Mouse (Mus musculus) CH12.LX (cell line): ENCODE results near the gene Sppl2b. TPM values are rescaled to one million over a fixed set of nuclear protein-coding genes. Genes with fewer than 3 reads are reported as not detected.

ENCODE experiments used
- DNase-seq: peaks from one replicate; pipeline ENCODE4 v3.0.0-alpha.2; 2013; ENCODE audit errors: extremely low read depth
- H3K27ac ChIP-seq: 2 replicates; pipeline ENCODE4 v1.5.1; 2012; ENCODE audit warnings: low read depth, mild to moderate bottlenecking, control low read depth, moderate library complexity; ENCODE audit not compliant: insufficient read depth
- H3K27me3 ChIP-seq: replicated peaks from 2 replicates; pipeline ENCODE3; 2012; ENCODE audit warnings: inconsistent platforms
- H3K36me3 ChIP-seq, 2 experiments: replicated peaks in 1 of 2; 2 replicates each; pipeline versions ENCODE3 to v1.6.1; 2012; ENCODE audit warnings: inconsistent platforms in 1 of 2, low read length in 1 of 2, mild to moderate bottlenecking in 1 of 2, mixed read lengths in 1 of 2, moderate library complexity in 1 of 2; ENCODE audit not compliant: control insufficient read depth in 1 of 2, insufficient read depth in 1 of 2
- H3K4me1 ChIP-seq, 2 experiments: 2 replicates each; pipeline ENCODE4 v1.6.1; 2012; ENCODE audit warnings: inconsistent platforms in 1 of 2, moderate library complexity in 1 of 2; ENCODE audit not compliant: insufficient read depth in 2 of 2, control insufficient read depth in 1 of 2
- H3K4me2 ChIP-seq: 2 replicates; pipeline ENCODE4 v1.6.1; 2012; ENCODE audit warnings: low read depth, mild to moderate bottlenecking, control low read depth; ENCODE audit not compliant: poor library complexity, insufficient read depth, severe bottlenecking
- H3K4me3 ChIP-seq, 3 experiments: fragments of 150-350 bp in 1 of 3; sonication (generic) in 1 of 3; replicated peaks in 1 of 3; 2 replicates each; pipeline versions ENCODE3 to v1.5.1; 2011 to 2012; ENCODE audit warnings: low read depth in 2 of 3, low read length in 2 of 3, mild to moderate bottlenecking in 2 of 3, moderate library complexity in 2 of 3, control low read depth in 1 of 3, improper control_type of control experiment in 1 of 3, inconsistent platforms in 1 of 3, mixed read lengths in 1 of 3; ENCODE audit not compliant: poor library complexity in 1 of 3
- H3K79me2 ChIP-seq: replicated peaks from 2 replicates; pipeline ENCODE4 v1.6.1; 2012; ENCODE audit warnings: mild to moderate bottlenecking, moderate library complexity; ENCODE audit not compliant: control insufficient read depth, poor library complexity, insufficient read depth, severe bottlenecking; ENCODE audit errors: extremely low read depth
- H3K9ac ChIP-seq: 2 replicates; pipeline ENCODE4 v1.6.1; 2012; ENCODE audit warnings: low read depth, mild to moderate bottlenecking, control low read depth, moderate library complexity; ENCODE audit not compliant: insufficient read depth
- H3K9me3 ChIP-seq: replicated peaks from 2 replicates; pipeline ENCODE3; 2012; ENCODE audit warnings: low read length, inconsistent platforms, mixed read lengths
- CTCF ChIP-seq, 2 experiments: IDR thresholded peaks in 1 of 2; conservative IDR thresholded peaks in 1 of 2; 2 replicates each; pipeline ENCODE4 v1.5.1; 2011 to 2012; ENCODE audit warnings: low read depth in 2 of 2, low read length in 2 of 2, improper control_type of control experiment in 1 of 2, inconsistent platforms in 1 of 2, mild to moderate bottlenecking in 1 of 2, moderate library complexity in 1 of 2
- E2F4 ChIP-seq: IDR thresholded peaks from 2 replicates; pipeline ENCODE4 v1.6.1; 2011; ENCODE audit warnings: low read depth, low read length, improper control_type of control experiment; ENCODE audit not compliant: insufficient replicate concordance
- ELF1 ChIP-seq: IDR thresholded peaks from 2 replicates; pipeline ENCODE4 v1.6.1; 2014; ENCODE audit warnings: low read depth, mild to moderate bottlenecking, inconsistent platforms, low read length, improper control_type of control experiment
- ETS1 ChIP-seq: conservative IDR thresholded peaks from 2 replicates; pipeline ENCODE4 v1.6.1; 2012; ENCODE audit warnings: low read depth, mild to moderate bottlenecking, inconsistent platforms, low read length, improper control_type of control experiment, moderate library complexity
- HCFC1 ChIP-seq: IDR thresholded peaks from 2 replicates; pipeline ENCODE4 v1.6.1; 2012; ENCODE audit warnings: low read depth, mild to moderate bottlenecking, inconsistent platforms, low read length, improper control_type of control experiment
- KAT2A ChIP-seq: IDR thresholded peaks from 2 replicates; pipeline ENCODE4 v1.6.1; 2012; ENCODE audit warnings: low read length, improper control_type of control experiment, inconsistent platforms; ENCODE audit not compliant: insufficient replicate concordance
- MAFK ChIP-seq: IDR thresholded peaks from 2 replicates; pipeline ENCODE4 v1.6.1; 2011; ENCODE audit warnings: low read length, improper control_type of control experiment; ENCODE audit not compliant: insufficient replicate concordance
- MYC ChIP-seq: IDR thresholded peaks from 2 replicates; pipeline ENCODE4 v1.6.1; 2011; ENCODE audit warnings: low read depth, mild to moderate bottlenecking, improper control_type of control experiment, low read length
- NELFE ChIP-seq: IDR thresholded peaks from 2 replicates; pipeline ENCODE4 v1.6.1; 2011; ENCODE audit warnings: low read depth, low read length, improper control_type of control experiment
- NRF1 ChIP-seq: IDR thresholded peaks from 2 replicates; pipeline ENCODE4 v1.6.1; 2014; ENCODE audit warnings: low read depth, mild to moderate bottlenecking, inconsistent platforms, low read length, improper control_type of control experiment, moderate library complexity
- PAX5 ChIP-seq: IDR thresholded peaks from 2 replicates; pipeline ENCODE4 v1.6.1; 2012; ENCODE audit warnings: low read length, inconsistent platforms, mixed read lengths
- POLR2A ChIP-seq: IDR thresholded peaks from 2 replicates; pipeline ENCODE4 v1.6.1; 2011; ENCODE audit warnings: low read depth, mild to moderate bottlenecking, improper control_type of control experiment, low read length
- RAD21 ChIP-seq: IDR thresholded peaks from 2 replicates; pipeline ENCODE4 v1.6.1; 2011; ENCODE audit warnings: low read depth, mild to moderate bottlenecking, low read length, improper control_type of control experiment, moderate library complexity
- RCOR1 ChIP-seq: conservative IDR thresholded peaks from 2 replicates; pipeline ENCODE4 v1.6.1; 2012; ENCODE audit warnings: low read depth, mild to moderate bottlenecking, inconsistent platforms, low read length, improper control_type of control experiment
- SIN3A ChIP-seq: IDR thresholded peaks from 2 replicates; pipeline ENCODE4 v1.6.1; 2012; ENCODE audit warnings: low read length, improper control_type of control experiment, inconsistent platforms
- SMC3 ChIP-seq: IDR thresholded peaks from 2 replicates; pipeline ENCODE4 v1.6.1; 2011; ENCODE audit warnings: low read depth, low read length, improper control_type of control experiment
- TBP ChIP-seq: conservative IDR thresholded peaks from 2 replicates; pipeline ENCODE4 v1.6.1; 2011; ENCODE audit warnings: low read depth, low read length, improper control_type of control experiment
- TCF12 ChIP-seq: IDR thresholded peaks from 2 replicates; pipeline ENCODE4 v1.6.1; 2014; ENCODE audit warnings: low read depth, mild to moderate bottlenecking, inconsistent platforms, low read length, improper control_type of control experiment
- UBTF ChIP-seq: IDR thresholded peaks from 2 replicates; pipeline ENCODE4 v1.6.1; 2012; ENCODE audit warnings: low read depth, mild to moderate bottlenecking, inconsistent platforms, low read length, improper control_type of control experiment, moderate library complexity
- USF1 ChIP-seq: IDR thresholded peaks from 2 replicates; pipeline ENCODE4 v1.6.1; 2014; ENCODE audit warnings: low read depth, mild to moderate bottlenecking, inconsistent platforms, low read length, improper control_type of control experiment
- USF2 ChIP-seq: conservative IDR thresholded peaks from 2 replicates; pipeline ENCODE4 v1.6.1; 2011; ENCODE audit warnings: low read depth, low read length, improper control_type of control experiment
- ZMIZ1 ChIP-seq: IDR thresholded peaks from 2 replicates; pipeline ENCODE4 v1.6.1; 2012; ENCODE audit warnings: low read depth, mild to moderate bottlenecking, inconsistent platforms, low read length, improper control_type of control experiment
- dilution Hi-C: fragments of 300-500 bp; cut with MboI; formaldehyde crosslinking; loops from 2 replicates; pipeline ENCODE4 v1.14.3; 2020; ENCODE audit warnings: low sequenced_read_pairs; ENCODE audit not compliant: extremely low pct_unique_long_range_greater_than_20kb, extremely low pct_ligation_motif_present
- in situ Hi-C: fragments of 300-500 bp; cut with MboI; formaldehyde crosslinking; loops from 3 replicates; pipeline ENCODE4 v1.14.3; 2019; ENCODE audit warnings: low sequenced_read_pairs, low pct_ligation_motif_present, low pct_unique_long_range_greater_than_20kb, mixed read lengths
- polyA plus RNA-seq: library from polyadenylated mRNA; unstranded; fragments of >175 nt; gene quantifications from 2 replicates; pipeline ENCODE4 v1.2.1, GENCODE M21; 2012; ENCODE audit warnings: low read depth; ENCODE audit not compliant: insufficient read length
- total RNA-seq, 2 experiments: library from RNA; depleted of rRNA; stranded (reverse); fragments of 300-350 nt in 1 of 2; fragments of >200 nt in 1 of 2; gene quantifications; 2 replicates each; pipeline ENCODE4 v1.2.3; 2012 to 2014

Sppl2b gene
- total and polyA plus RNA-seq, 3 experiments, result 13.8 to 24.1 (median 19.0) TPM

- TF ChIP-seq ZMIZ1, result no peak
- TF ChIP-seq RAD21, result peak; percentile 82
- no peak for TF ChIP-seq MAFK
- TF ChIP-seq SMC3, result peak; percentile 75
- no peak for TF ChIP-seq HCFC1
- no peak for TF ChIP-seq KAT2A
- no peak for TF ChIP-seq E2F4
- TF ChIP-seq NRF1, result no peak
Observed at GRCm38 (mm10) chr10:80880131-80880641, 25.1 kb downstream of the Sppl2b start (continued).

GRCm38 (mm10) chr10:80880901-80881300, 25.8 kb downstream of the Sppl2b start:
- dilution Hi-C loops, result no loop called here
- Histone ChIP-seq H3K27me3 (peaks cover 43% of the 10 kb centered on the region), H3K9me3 (no peaks in the 10 kb centered on the region), H3K79me2 (no peaks in the 10 kb centered on the region), H3K4me3 (no peak overlapping the region), H3K4me2 (no peak overlapping the region), H3K9ac (no peak overlapping the region), H3K36me3 (no peaks in the 10 kb centered on the region), H3K4me1 (peaks cover 6% of the 10 kb centered on the region in 2 experiments)
- DNase-seq, result peak; percentile 34
- peak in 1 of 2 experiments; percentile 38; a peak in 2 of 4 replicates for TF ChIP-seq CTCF (conservative IDR thresholded peaks at IDR 0.05 in 1 of 2, IDR thresholded peaks at IDR 0.05 in 1 of 2; ENCODE audit: low read depth in 2 of 2, low read length in 2 of 2)
- no peak for TF ChIP-seq MYC
- TF ChIP-seq, all 38 proteins: peak for 1
- H3K27ac ChIP-seq, result no peak overlapping the region
- in situ Hi-C loops, result no loop called here

- DNase-seq, result peak; percentile 59
- Histone ChIP-seq H3K4me1 (peaks cover 6% of the 10 kb centered on the region in 2 experiments), H3K27ac (no peak overlapping the region), H3K27me3 (peaks cover 44% of the 10 kb centered on the region), H3K36me3 (no peaks in the 10 kb centered on the region), H3K79me2 (no peaks in the 10 kb centered on the region), H3K4me2 (no peak overlapping the region), H3K4me3 (no peak overlapping the region), H3K9ac (no peak overlapping the region), H3K9me3 (no peaks in the 10 kb centered on the region)
- in situ Hi-C loops (no loop called here), dilution Hi-C loops (no loop called here)
- TF ChIP-seq RAD21, result peak; percentile 55
- no peak for TF ChIP-seq RCOR1
- no peak for TF ChIP-seq UBTF
- no peak for TF ChIP-seq POLR2A
- TF ChIP-seq PAX5, result no peak
- TF ChIP-seq ETS1, result no peak
- no peak for TF ChIP-seq NELFE
- TF ChIP-seq CTCF (conservative IDR thresholded peaks at IDR 0.05 in 1 of 2, IDR thresholded peaks at IDR 0.05 in 1 of 2; ENCODE audit: low read depth in 2 of 2, low read length in 2 of 2), result peak; percentile 66 to 85; a peak in 3 of 4 replicates
- TF ChIP-seq USF1, result no peak
- no peak for TF ChIP-seq TBP
- no peak for TF ChIP-seq USF2
- no peak for TF ChIP-seq E2F4
- TF ChIP-seq SMC3, result peak; percentile 91
- no peak for TF ChIP-seq MYC
- TF ChIP-seq TCF12, result no peak
- TF ChIP-seq SIN3A, result no peak
- TF ChIP-seq ELF1, result no peak
Observed at GRCm38 (mm10) chr10:80881301-80881700, 26.2 kb downstream of the Sppl2b start.
